ENCODE assay signal across 14 mouse cellular contexts in genomic region chr17:31077561-31077960, GRCm38 (mm10). TPM values are rescaled to one million over a fixed set of nuclear protein-coding genes. Genes with fewer than 3 reads are reported as not detected.
A peak's percentile ranks its signal among the peaks of the same experiment; 100 is the strongest.
DNase-seq lines count a peak whose midpoint lies in the region; ATAC-seq and TF ChIP-seq lines count a peak whose summit lies in the region.
"Had no signal": no experiment of that assay in that cellular context is flagged by ENCODE, and none has a peak within 500 bp of the region (broad histone marks: within the 10 kb centered on the region; RNA-seq: fewer than 3 reads in every experiment).

No protein-coding gene starts in this region.

- H3K4me3 ChIP-seq in kidney, embryonic 15.5 days (replicated peaks): no peak overlapping the region
- no peak overlapping the region for H3K4me3 ChIP-seq in stomach, embryonic 15.5 days (replicated peaks)
- H3K4me3 ChIP-seq in gastrocnemius, adult 2 months: no peak overlapping the region
- H3K4me3 ChIP-seq: heart, adult 2 months; hindbrain, embryonic 13.5 days had no signal

- DNase-seq in kidney, adult 11 months: no peak
- peak; percentile 34 to 47 for DNase-seq in B cell, adult 2 months
- no peak for DNase-seq in left cerebral cortex, adult 8-10 months (ENCODE audit: low spot score in 2 of 2)
- DNase-seq in gastrocnemius, adult 2 months: no peak
- no peak for DNase-seq in urinary bladder, postnatal 10 days (ENCODE audit: low spot score)
- DNase-seq: heart, adult 2 months; lung, embryonic 14.5 days had no signal

- H3K27ac ChIP-seq in kidney, embryonic 15.5 days: 0 out of 2 replicates have a peak overlapping the region, but pooled peaks have one; percentile 88
- H3K27ac ChIP-seq in stomach, embryonic 15.5 days: 0 out of 2 replicates have a peak overlapping the region, but pooled peaks have one; percentile 11
- no peak overlapping the region for H3K27ac ChIP-seq in gastrocnemius, adult 2 months
- H3K27ac ChIP-seq: hindbrain, embryonic 13.5 days had no signal

- H3K9ac ChIP-seq in kidney, embryonic 15.5 days: no peak overlapping the region
- no peak overlapping the region for H3K9ac ChIP-seq in stomach, embryonic 15.5 days
- H3K9ac ChIP-seq: hindbrain, embryonic 13.5 days; lung, embryonic 14.5 days had no signal

- no peaks in the 10 kb centered on the region for H3K36me3 ChIP-seq in kidney, embryonic 15.5 days
- H3K36me3 ChIP-seq in stomach, embryonic 15.5 days: no peaks in the 10 kb centered on the region
- H3K36me3 ChIP-seq: hindbrain, embryonic 13.5 days had no signal

- no peaks in the 10 kb centered on the region for H3K27me3 ChIP-seq in kidney, embryonic 15.5 days
- H3K27me3 ChIP-seq in stomach, embryonic 15.5 days (replicated peaks): no peaks in the 10 kb centered on the region
- H3K27me3 ChIP-seq: hindbrain, embryonic 13.5 days had no signal

- H3K4me2 ChIP-seq in kidney, embryonic 15.5 days: no peak overlapping the region
- H3K4me2 ChIP-seq in stomach, embryonic 15.5 days: no peak overlapping the region
- H3K4me2 ChIP-seq: hindbrain, embryonic 13.5 days; lung, embryonic 14.5 days had no signal

- no peak for ATAC-seq in kidney, embryonic 15.5 days (replicated peaks; ENCODE audit: low FRiP score)
- peak; percentile 56 for ATAC-seq in activated CD4-positive, CD25-positive, alpha-beta regulatory T cell, adult 4 months
- 0 out of 2 replicates have a peak, but pooled peaks have one; percentile 28 for ATAC-seq in stomach, embryonic 15.5 days (ENCODE audit: insufficient read depth, low FRiP score, low read depth)
- ATAC-seq: midbrain, embryonic 16.5 days had no signal

- H3K4me1 ChIP-seq in kidney, embryonic 15.5 days: peaks cover 69% of the 10 kb centered on the region
- peaks cover 23% of the 10 kb centered on the region for H3K4me1 ChIP-seq in stomach, embryonic 15.5 days

- no peak for TF ChIP-seq CTCF in gastrocnemius, adult 2 months (IDR thresholded peaks at IDR 0.05)

- intact Hi-C loops in gastrocnemius, adult 2 months (cut with DNase I): no loop called here

- 50% methylated on average over 5 of the region's 5 CpGs for WGBS in kidney, embryonic 15.5 days
- 60% methylated on average over 5 of the region's 5 CpGs for WGBS in stomach, embryonic 15.5 days

- no peaks in the 10 kb centered on the region for H3K9me3 ChIP-seq in kidney, embryonic 15.5 days (replicated peaks)
- H3K9me3 ChIP-seq in stomach, embryonic 15.5 days: no peaks in the 10 kb centered on the region
- H3K9me3 ChIP-seq: hindbrain, embryonic 13.5 days had no signal

RNA-seq across cellular contexts. Expression of gene Abcg1, which starts 20.1 kb away (rescaled TPM):
- polyA plus RNA-seq in kidney, embryonic 15.5 days (2015; fragmentation: Nextera tagmentation; extraction: Ambion mirVana): 7.1 and 7.5 TPM in 2 replicates
- polyA plus RNA-seq in activated CD4-positive, CD25-positive, alpha-beta regulatory T cell, adult 4 months (2017; shearing (Covaris generic)): 100 to 1,000 TPM; 104 to 116 TPM
- polyA plus RNA-seq in stomach, embryonic 15.5 days (2015; fragmentation: Nextera tagmentation; extraction: Ambion mirVana): 7.7 and 8.4 TPM in 2 replicates
- 10 to 100 TPM; 83.1 to 94.3 (median 83.4) TPM for total RNA-seq in left cerebral cortex, adult 8-10 months (2022)
- 1 to 10 TPM in 1 of 2 experiments, under 1 TPM in 1; 0.89 to 2.5 TPM for total RNA-seq in gastrocnemius, adult 2 months (2021)

RNA-seq across cellular contexts. Expression of gene Tff3, which starts 51.9 kb away (rescaled TPM):
- polyA plus RNA-seq in kidney, embryonic 15.5 days (2015; fragmentation: Nextera tagmentation; extraction: Ambion mirVana): 1.4 and 49.7 TPM in 2 replicates
- not detected for polyA plus RNA-seq in activated CD4-positive, CD25-positive, alpha-beta regulatory T cell, adult 4 months (2017; shearing (Covaris generic))
- 141 and 168 TPM in 2 replicates for polyA plus RNA-seq in stomach, embryonic 15.5 days (2015; fragmentation: Nextera tagmentation; extraction: Ambion mirVana)
- not detected for total RNA-seq in left cerebral cortex, adult 8-10 months (2022)
- total RNA-seq in gastrocnemius, adult 2 months (2021): not detected
- total RNA-seq: common myeloid progenitor, adult 5-6 weeks; heart, adult 2 months; left cerebral cortex, postnatal 36 days had no signal
- polyA plus RNA-seq: lung, embryonic 14.5 days had no signal

Comparison
In these comparisons a context has a peak if more than half of its experiments do, and no peak if none do; other contexts are left out.
1. DNase-seq: peak in B cell, adult 2 months (2 of 2); none in kidney, adult 11 months (single experiment), left cerebral cortex, adult 8-10 months (0 of 2), gastrocnemius, adult 2 months (single experiment) and urinary bladder, postnatal 10 days (single experiment).
2. RNA of gene Abcg1, which starts 20.1 kb away (polyA plus RNA-seq): 104 to 116 TPM in activated CD4-positive, CD25-positive, alpha-beta regulatory T cell, adult 4 months; 7.7 to 8.4 TPM in stomach, embryonic 15.5 days and 7.1 to 7.5 TPM in kidney, embryonic 15.5 days; every median in the first group is over 10 times any median in the second.